Mouse (Mus musculus): ENCODE measurements around the gene P2rx3. TPM values are rescaled to one million over a fixed set of nuclear protein-coding genes. Genes with fewer than 3 reads are reported as not detected.

The P2rx3 gene
- polyA plus RNA-seq, 1 experiment from 2014 or later: 51.0 TPM

DNA sequence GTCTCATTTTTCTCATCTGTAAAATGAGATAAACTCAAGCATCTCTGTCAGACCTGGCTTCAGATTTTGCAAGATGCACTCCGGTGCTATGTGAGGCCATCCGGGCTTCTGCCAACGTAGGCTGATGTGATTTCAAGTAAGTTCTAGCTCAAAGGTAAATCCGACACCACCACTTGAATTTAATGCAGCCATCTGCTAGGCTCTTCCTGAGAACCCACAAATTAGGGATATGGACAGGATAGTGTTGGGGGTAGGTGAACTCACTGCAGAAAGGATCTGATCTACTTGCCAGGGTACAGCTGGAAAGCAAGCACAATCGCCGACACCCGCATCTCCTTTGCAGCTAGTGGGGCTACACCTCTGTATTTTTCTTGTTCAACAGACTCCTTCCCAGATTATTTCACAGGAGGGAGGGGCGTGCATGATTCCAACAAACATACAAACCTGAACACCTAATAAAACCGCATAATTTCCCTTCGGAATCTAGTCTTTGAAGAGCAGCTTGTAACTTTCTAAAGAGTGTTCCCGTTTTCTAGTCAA is 685 bp downstream of the P2rx3 start:
- WGBS: 10% methylated on average over 11 of the region's 11 CpGs
- peaks cover 14% of the 10 kb centered on the region; the same call in 1 of the 2 replicates for H3K4me1 ChIP-seq
- no peaks in the 10 kb centered on the region for H3K9me3 ChIP-seq
- peaks cover 24% of the 10 kb centered on the region for H3K36me3 ChIP-seq
- H3K9ac ChIP-seq: peak overlapping the region; percentile 80
- peak; percentile 33 for ATAC-seq (ENCODE audit: low FRiP score, low read depth)
- H3K4me2 ChIP-seq (replicated peaks): peak overlapping the region; percentile 72
- no peak overlapping the region for H3K27ac ChIP-seq
- H3K4me3 ChIP-seq: peak overlapping the region; percentile 68
- no peaks in the 10 kb centered on the region for H3K27me3 ChIP-seq (replicated peaks)

DNA sequence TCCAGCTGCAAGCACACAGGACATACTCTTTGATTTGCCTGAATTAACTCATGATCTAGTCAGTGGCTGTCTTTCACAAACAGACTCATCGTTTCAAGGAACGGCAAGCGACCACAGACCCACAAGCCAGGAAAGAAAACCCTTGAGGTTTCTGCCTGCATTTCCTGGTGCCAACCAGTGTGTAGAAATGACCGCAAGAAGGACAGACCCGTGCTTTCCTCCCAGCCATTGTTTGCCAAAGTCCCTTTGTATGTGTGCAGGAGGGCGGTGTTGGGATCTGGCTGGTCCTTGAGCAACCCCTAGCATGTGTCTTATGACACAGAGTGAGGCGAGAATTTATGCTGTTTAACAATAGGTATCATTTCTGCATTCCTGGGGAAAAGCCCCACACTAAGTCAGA is 3.1 kb downstream of the P2rx3 start:
- 85% methylated on average over 7 of the region's 7 CpGs for WGBS

GRCm38 (mm10) chr2:85033121-85033520 is 4.1 kb downstream of the P2rx3 start:
- Histone ChIP-seq H3K4me3 (no peak overlapping the region), H3K9me3 (no peaks in the 10 kb centered on the region), H3K9ac (no peak overlapping the region), H3K27ac (no peak overlapping the region), H3K36me3 (no peaks in the 10 kb centered on the region), H3K4me2 (replicated peaks) (0 out of 2 replicates have a peak overlapping the region, but pooled peaks have one; percentile 5), H3K27me3 (replicated peaks) (no peaks in the 10 kb centered on the region), H3K4me1 (peaks cover 9% of the 10 kb centered on the region; the same call in 1 of the 2 replicates)
- ATAC-seq (ENCODE audit: low FRiP score, low read depth): no peak
- 90% methylated on average over 2 of the region's 2 CpGs for WGBS

More for the DNA sequence above, 3.1 kb downstream of the P2rx3 start:
- Histone ChIP-seq H3K4me1 (peaks cover 14% of the 10 kb centered on the region; the same call in 1 of the 2 replicates), H3K9me3 (no peaks in the 10 kb centered on the region), H3K27ac (no peak overlapping the region), H3K27me3 (replicated peaks) (no peaks in the 10 kb centered on the region), H3K9ac (no peak overlapping the region), H3K36me3 (no peaks in the 10 kb centered on the region), H3K4me2 (replicated peaks) (no peak overlapping the region), H3K4me3 (no peak overlapping the region)
- ATAC-seq (ENCODE audit: low FRiP score, low read depth): no peak

GRCm38 (mm10) chr2:85030989-85031388 is 6.3 kb downstream of the P2rx3 start:
- ATAC-seq (ENCODE audit: low FRiP score, low read depth): no peak
- Histone ChIP-seq H3K9me3 (no peaks in the 10 kb centered on the region), H3K27me3 (replicated peaks) (no peaks in the 10 kb centered on the region), H3K36me3 (no peaks in the 10 kb centered on the region), H3K9ac (no peak overlapping the region), H3K4me2 (replicated peaks) (no peak overlapping the region), H3K4me3 (no peak overlapping the region), H3K27ac (no peak overlapping the region), H3K4me1 (no peaks in the 10 kb centered on the region)
- 66% methylated on average over 6 of the region's 6 CpGs for WGBS

- no peak overlapping the region for H3K27ac ChIP-seq
- H3K9ac ChIP-seq: no peak overlapping the region
- no peaks in the 10 kb centered on the region for H3K27me3 ChIP-seq (replicated peaks)
- H3K9me3 ChIP-seq: no peaks in the 10 kb centered on the region
- no peak overlapping the region for H3K4me2 ChIP-seq (replicated peaks)
- no peak for ATAC-seq (ENCODE audit: low FRiP score, low read depth)
- no peaks in the 10 kb centered on the region for H3K36me3 ChIP-seq
- WGBS: 45% methylated on average over 6 of the region's 6 CpGs
- no peaks in the 10 kb centered on the region for H3K4me1 ChIP-seq
- no peak overlapping the region for H3K4me3 ChIP-seq
Measured at GRCm38 (mm10) chr2:85029897-85030296, 7.4 kb downstream of the P2rx3 start.

DNA sequence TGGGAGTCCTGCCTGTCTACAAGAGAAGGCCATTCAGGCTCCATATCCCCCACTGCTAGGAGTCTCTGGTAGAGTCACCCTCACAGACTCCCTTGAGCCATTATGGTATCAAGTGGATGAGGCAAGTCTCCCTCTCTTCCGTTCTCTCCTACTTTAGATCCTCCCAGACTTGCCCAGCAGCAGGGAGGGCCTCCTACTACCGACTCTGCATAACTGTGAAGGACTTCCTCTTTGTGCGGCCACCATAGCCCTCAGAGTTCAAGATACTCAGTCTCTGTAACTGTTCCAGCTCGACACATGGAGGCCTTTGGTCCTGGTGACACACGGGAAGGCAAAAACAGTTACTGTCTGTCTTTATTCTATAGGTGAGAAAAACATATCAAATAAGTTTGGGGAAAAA is 10.0 kb downstream of the P2rx3 start:
- H3K27me3 ChIP-seq (replicated peaks): no peaks in the 10 kb centered on the region
- no peaks in the 10 kb centered on the region for H3K36me3 ChIP-seq
- H3K9ac ChIP-seq: no peak overlapping the region
- no peak overlapping the region for H3K4me3 ChIP-seq
- no peak overlapping the region for H3K4me2 ChIP-seq (replicated peaks)
- no peak overlapping the region for H3K27ac ChIP-seq
- 79% methylated on average over 5 of the region's 5 CpGs for WGBS
- no peaks in the 10 kb centered on the region for H3K9me3 ChIP-seq
- no peaks in the 10 kb centered on the region for H3K4me1 ChIP-seq
- no peak for ATAC-seq (ENCODE audit: low FRiP score, low read depth)

GRCm38 (mm10) chr2:85026178-85026577 is 11.1 kb downstream of the P2rx3 start:
- Histone ChIP-seq H3K4me2 (replicated peaks) (no peak overlapping the region), H3K36me3 (no peaks in the 10 kb centered on the region), H3K4me1 (no peaks in the 10 kb centered on the region), H3K27ac (no peak overlapping the region), H3K4me3 (no peak overlapping the region), H3K9ac (no peak overlapping the region), H3K9me3 (no peaks in the 10 kb centered on the region), H3K27me3 (replicated peaks) (no peaks in the 10 kb centered on the region)
- no peak for ATAC-seq (ENCODE audit: low FRiP score, low read depth)
- WGBS: 81% methylated on average over 3 of the region's 3 CpGs

- WGBS: 25% methylated on average over 4 of the region's 4 CpGs
- Histone ChIP-seq H3K36me3 (no peaks in the 10 kb centered on the region), H3K4me1 (no peaks in the 10 kb centered on the region), H3K27me3 (replicated peaks) (no peaks in the 10 kb centered on the region), H3K9ac (no peak overlapping the region), H3K4me2 (replicated peaks) (no peak overlapping the region), H3K4me3 (no peak overlapping the region), H3K9me3 (no peaks in the 10 kb centered on the region), H3K27ac (no peak overlapping the region)
- ATAC-seq (ENCODE audit: low FRiP score, low read depth): no peak
Measured at GRCm38 (mm10) chr2:85022043-85022442, 15.2 kb downstream of the P2rx3 start.

GRCm38 (mm10) chr2:85014588-85014982 is 22.7 kb downstream of the P2rx3 start:
- peak; percentile 67; the same call in 1 of the 2 replicates for ATAC-seq (ENCODE audit: low FRiP score, low read depth)
- Histone ChIP-seq H3K36me3 (no peaks in the 10 kb centered on the region), H3K9ac (no peak overlapping the region), H3K4me1 (no peaks in the 10 kb centered on the region), H3K27ac (no peak overlapping the region), H3K27me3 (replicated peaks) (no peaks in the 10 kb centered on the region), H3K4me3 (no peak overlapping the region), H3K4me2 (replicated peaks) (no peak overlapping the region), H3K9me3 (no peaks in the 10 kb centered on the region)
- WGBS: 53% methylated on average over 3 of the region's 3 CpGs

DNA sequence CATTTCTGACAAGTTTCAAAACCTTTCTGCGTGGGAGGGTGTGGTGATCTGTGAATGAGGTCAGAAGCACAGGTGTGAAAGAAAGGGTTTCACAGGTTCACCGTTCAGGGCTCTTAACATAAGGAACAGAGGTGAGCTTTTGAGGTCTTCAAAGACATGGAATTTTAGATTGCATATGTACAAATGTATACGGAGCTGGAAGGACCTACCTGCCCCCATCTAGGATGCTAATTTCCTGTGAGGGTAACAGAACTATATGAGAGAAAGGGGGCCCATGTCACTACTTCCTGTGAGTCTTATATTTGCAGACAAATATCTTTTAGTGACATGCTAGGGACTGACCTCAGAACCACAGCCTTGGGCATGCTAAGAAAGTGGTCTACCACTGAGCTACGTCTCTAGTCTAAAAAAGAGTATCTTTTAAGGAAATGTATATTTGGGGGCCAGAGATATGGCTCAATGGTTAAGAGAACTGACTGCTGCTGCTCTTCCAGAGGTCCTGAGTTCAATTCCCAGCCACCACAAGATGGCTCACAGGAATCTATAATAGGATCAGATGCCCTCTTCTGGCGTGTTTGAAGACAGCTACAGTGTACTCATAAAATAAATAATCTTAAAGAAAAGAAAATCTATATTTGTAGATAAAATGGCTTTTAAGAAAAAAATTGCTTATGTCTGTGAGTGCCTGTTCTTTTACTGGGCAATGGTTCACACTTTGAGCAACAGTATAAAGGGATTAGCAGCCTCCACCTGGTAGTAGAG is 23.3 kb downstream of the P2rx3 start:
- no peaks in the 10 kb centered on the region for H3K9me3 ChIP-seq
- H3K27me3 ChIP-seq (replicated peaks): no peaks in the 10 kb centered on the region
- H3K9ac ChIP-seq: no peak overlapping the region
- WGBS: 88% methylated on average over 5 of the region's 5 CpGs
- H3K27ac ChIP-seq: no peak overlapping the region
- no peak for ATAC-seq (ENCODE audit: low FRiP score, low read depth)
- no peak overlapping the region for H3K4me3 ChIP-seq
- H3K4me2 ChIP-seq (replicated peaks): no peak overlapping the region
- no peaks in the 10 kb centered on the region for H3K36me3 ChIP-seq
- no peaks in the 10 kb centered on the region for H3K4me1 ChIP-seq

GRCm38 (mm10) chr2:85012679-85013078 is 24.6 kb downstream of the P2rx3 start:
- Histone ChIP-seq H3K36me3 (no peaks in the 10 kb centered on the region), H3K9me3 (no peaks in the 10 kb centered on the region), H3K4me1 (no peaks in the 10 kb centered on the region), H3K4me3 (no peak overlapping the region), H3K9ac (no peak overlapping the region), H3K27ac (no peak overlapping the region), H3K4me2 (replicated peaks) (no peak overlapping the region), H3K27me3 (replicated peaks) (no peaks in the 10 kb centered on the region)
- no peak for ATAC-seq (ENCODE audit: low FRiP score, low read depth)
- WGBS: 88% methylated on average over 14 of the region's 14 CpGs

DNA sequence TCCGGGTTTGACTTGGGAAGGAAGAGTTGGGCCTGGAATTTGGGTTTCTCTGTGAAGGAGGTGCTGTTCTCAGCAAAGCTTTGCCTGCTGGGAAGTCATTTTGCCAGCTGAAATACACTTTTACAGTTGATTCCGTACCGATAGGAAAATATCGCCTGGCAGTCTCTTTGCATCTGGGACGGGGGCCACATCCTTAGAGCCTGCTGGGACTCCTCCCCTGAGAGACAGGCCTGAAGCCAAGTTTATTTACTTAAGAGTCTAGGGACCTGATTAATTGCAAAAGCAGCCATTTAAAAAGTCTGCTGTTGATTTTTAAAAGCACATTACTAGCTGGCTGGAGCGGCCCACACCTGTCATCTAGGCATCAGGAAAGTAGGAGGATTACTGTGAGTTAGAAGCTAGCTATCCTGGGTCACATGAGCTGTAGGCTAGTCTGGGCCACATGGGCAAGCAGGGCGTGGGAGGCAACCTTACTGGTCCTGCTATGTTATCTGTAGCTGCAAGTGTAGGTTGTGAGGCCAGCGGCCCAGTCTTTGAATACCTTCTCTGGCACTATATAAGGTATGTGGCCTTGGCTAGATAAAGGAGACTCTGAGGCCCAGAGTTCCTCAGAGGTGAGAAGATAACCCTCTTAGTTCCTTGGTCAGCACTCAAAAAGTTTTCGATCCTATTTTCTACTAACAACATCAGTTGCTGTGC is 25.2 kb downstream of the P2rx3 start:
- Histone ChIP-seq H3K36me3 (no peaks in the 10 kb centered on the region), H3K4me3 (no peak overlapping the region), H3K27ac (no peak overlapping the region), H3K9ac (no peak overlapping the region), H3K27me3 (replicated peaks) (no peaks in the 10 kb centered on the region), H3K4me2 (replicated peaks) (no peak overlapping the region), H3K4me1 (no peaks in the 10 kb centered on the region), H3K9me3 (no peaks in the 10 kb centered on the region)
- WGBS: 76% methylated on average over 9 of the region's 9 CpGs
- ATAC-seq (ENCODE audit: low FRiP score, low read depth): no peak

Data from neural tube, embryonic 12.5 days (tissue).